Mouse (Mus musculus) G1E (cell line): Measurements from ENCODE around the gene H2al1h.

Source experiments
- CTCF ChIP-seq: IDR thresholded peaks from 2 replicates; pipeline ENCODE4 v1.5.1; 2012; ENCODE audit warnings: low read depth, low read length, inconsistent platforms, mixed read lengths
- GATA2 ChIP-seq: IDR thresholded peaks from 2 replicates; pipeline ENCODE4 v1.6.1; 2012; ENCODE audit warnings: low read depth, low read length, inconsistent platforms, borderline replicate concordance

- TF ChIP-seq CTCF (no peak), GATA2 (no peak)
Measured at GRCm38 (mm10) chrX:11360823-11361222, 39.5 kb downstream of the H2al1h start.
